Mouse (Mus musculus) left cerebral cortex, postnatal 25 days (tissue): ENCODE measurements around the gene Slc18a2. TPM values are rescaled to one million over a fixed set of nuclear protein-coding genes. Genes with fewer than 3 reads are reported as not detected.

Experiments used
- DNase-seq, 2 experiments: peaks; one replicate each; pipeline ENCODE4 v3.0.0; 2022; ENCODE audit warnings: low spot score in 2 of 2, mixed read lengths in 1 of 2
- intact Hi-C: fragments of 180-260 bp; cut with DNase I; formaldehyde crosslinking; loops from one replicate; pipeline ENCODE4 v1.15.1; 2025
- total RNA-seq, 2 experiments: library from RNA; stranded (reverse); gene quantifications; 2 replicates each; pipeline ENCODE4 v1.2.3; 2021

Gene Slc18a2
- under 1 TPM in 1 of 2 experiments, not detected in 1; 0.21 TPM for total RNA-seq

DNA sequence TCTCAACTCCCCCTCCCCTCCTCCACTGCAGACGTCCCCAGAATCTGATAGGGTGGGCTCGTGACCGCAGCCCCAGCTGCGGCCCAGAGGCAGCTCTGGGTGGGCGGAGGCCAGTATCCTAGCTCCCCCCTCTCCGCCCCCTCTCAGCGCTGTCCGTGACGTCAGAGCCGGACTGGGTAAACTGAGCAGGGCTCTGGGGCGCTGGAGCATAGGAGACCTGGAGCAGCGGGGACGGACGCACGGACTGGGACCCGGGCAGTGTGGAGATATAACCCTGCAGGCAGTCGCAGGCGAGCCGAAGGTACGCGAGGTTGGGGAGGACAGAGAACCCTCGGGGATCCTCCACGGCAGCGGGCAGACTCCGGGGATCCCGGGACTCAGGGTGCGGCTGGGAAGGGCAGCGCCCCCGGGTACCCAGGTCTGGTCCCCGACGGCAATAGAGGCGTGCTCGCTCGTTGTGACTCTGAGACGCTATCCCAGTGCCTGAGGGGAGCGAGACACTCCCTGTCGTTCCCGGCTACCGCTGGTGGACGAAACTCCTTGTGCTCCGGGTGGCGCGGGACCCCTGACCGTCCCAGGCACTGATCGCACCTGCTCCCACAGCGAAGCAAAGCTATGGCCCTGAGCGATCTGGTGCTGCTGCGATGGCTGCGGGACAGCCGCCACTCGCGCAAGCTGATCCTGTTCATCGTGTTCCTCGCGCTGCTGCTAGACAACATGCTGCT is at the start of gene Slc18a2:
Slc18a2 (plus strand) TSS at position 179 of the 725 bp plus-strand sequence.
- no peak for DNase-seq

DNA sequence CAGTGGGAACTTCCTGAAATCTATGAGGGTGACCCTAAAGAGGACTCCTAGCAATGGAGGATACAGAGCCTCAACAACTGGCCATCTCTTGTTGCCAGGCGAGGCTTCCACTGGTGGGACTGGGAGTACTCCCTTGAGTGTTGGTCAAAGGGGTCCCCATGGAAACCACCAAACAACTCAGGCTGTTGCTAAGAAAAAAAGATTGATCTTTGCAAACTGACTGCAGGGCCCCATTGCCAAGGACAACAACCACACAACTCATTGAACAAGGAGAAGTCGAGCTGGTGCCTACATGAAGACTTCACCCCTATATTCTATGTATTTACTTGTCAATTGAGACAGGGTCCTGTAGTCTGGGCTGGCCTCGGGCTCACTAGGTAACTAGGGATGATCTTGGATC is 43.8 kb upstream of the Slc18a2 start:
- intact Hi-C loops = no loop called here
- no peak for DNase-seq

More for the DNA sequence above, at the start of gene Slc18a2:
- intact Hi-C loops = no loop called here

DNA sequence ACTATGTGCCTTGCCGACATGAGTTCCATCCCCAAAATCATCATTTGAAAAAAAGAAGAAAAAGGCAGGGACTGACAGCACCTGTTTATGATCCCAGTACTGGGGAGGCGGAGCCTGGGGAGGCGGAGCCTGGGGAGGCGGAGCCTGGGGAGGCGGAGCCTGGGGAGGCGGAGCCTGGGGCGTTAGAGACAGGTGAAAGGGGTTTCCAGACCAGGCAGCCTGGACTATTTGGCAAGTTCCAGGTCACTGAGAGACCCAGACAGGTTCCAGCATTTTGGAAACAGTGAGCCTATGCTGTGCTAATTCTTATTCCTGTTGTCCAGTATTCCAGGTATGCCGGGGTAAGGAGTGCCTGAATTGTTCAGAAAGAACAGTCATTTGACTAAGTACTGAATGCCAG is 41.7 kb upstream of the Slc18a2 start, which contains the start of gene Kcnk18:
Kcnk18 (plus strand) TSS at position 224 of the 400 bp plus-strand sequence.
- intact Hi-C loops = no loop called here
- no peak for DNase-seq

DNA sequence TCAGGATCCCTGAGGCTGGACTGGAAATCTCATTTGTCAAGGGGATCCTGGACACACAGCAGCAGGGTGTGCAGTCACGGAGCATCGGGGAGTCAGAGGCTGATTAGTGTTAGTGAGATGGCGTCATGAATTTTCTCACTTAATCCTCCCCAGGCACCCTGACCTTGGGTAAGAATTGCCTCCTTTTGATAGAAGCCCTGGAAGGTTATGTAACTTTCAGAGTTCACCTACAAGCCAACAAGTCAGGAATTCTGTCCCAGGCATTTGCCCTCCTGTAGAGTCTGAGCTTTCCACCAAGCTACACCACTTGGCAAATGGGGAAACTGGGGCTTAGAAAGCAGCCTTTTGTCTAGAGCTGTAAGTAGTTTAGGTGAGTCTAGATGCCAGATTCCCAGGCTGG is 39.6 kb upstream of the Slc18a2 start:
- intact Hi-C loops = no loop called here
- no peak for DNase-seq

DNA sequence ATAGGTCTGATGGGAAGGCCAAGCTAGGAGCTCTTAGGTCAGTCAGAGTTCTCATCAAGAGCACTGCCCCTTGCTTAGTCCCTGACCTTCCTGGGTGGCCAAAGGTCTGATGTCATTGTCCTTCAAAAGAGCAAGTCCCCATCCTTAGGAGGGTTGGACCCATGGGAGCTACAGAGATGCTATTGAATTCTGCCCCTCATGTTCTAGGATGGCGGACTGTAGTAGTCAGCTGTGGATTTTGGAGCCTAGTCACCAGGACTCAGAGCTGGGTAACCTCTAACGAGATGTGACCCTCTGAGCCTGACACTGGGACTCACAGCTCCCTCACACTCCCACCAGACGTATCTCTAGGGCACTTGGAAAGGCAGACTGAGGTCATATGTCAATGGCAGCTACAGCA is 32.3 kb upstream of the Slc18a2 start:
- no peak for DNase-seq
- intact Hi-C loops = no loop called here

DNA sequence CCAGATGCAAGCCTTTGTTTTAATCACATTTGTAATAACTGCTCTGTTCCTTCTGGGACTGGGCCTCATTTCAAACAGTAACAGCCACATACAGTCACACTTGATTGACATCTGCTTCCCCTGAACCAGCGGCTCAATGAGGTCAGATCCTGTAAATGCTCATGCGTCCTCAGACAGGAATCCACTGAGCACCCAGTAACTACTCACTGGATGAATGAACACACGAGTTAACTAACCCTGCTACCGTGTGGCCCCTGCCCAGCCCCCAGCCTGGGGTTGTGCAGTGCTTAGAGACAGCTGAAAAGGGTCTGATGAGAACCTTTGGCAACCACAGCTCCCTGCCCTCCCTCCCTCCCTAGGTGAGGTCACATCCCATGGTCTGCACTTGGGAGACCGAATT is 27.9 kb upstream of the Slc18a2 start:
- no peak for DNase-seq
- intact Hi-C loops = no loop called here

DNA sequence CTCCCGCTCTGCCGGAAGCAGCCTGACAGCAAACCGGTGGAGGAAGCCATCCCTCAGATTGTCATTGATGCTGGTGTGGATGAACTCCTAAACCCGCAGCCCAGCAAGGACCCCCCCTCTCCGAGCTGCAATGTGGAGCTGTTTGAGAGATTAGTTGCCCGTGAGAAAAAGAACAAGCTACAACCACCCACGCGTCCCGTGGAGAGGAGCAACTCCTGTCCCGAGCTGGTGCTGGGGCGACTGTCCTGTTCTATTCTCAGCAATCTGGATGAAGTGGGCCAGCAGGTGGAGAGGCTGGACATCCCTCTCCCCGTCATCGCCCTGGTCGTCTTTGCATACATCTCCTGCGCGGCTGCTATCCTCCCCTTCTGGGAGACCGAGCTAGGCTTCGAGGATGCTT is 25.7 kb upstream of the Slc18a2 start:
- DNase-seq = no peak
- intact Hi-C loops = no loop called here

DNA sequence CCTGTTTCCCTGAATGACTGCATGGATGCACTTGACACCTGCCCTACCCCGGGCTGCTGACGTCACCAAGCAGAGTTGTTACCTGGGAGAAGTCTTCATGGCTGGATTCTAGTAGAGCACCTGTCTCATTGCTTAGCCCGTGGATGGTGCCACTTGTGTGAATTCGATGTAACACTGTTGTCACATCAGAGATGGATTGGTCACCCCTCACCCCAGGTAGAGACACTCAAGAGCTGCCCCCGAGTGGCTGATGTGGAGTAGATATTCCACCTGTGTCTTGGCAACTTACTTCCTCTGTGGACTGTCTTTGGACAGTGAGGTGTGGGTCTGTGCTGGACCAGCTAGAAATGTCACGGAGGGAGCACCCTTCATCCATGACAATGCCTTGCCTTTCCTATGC is 24.6 kb upstream of the Slc18a2 start:
- intact Hi-C loops = no loop called here
- DNase-seq = no peak

DNA sequence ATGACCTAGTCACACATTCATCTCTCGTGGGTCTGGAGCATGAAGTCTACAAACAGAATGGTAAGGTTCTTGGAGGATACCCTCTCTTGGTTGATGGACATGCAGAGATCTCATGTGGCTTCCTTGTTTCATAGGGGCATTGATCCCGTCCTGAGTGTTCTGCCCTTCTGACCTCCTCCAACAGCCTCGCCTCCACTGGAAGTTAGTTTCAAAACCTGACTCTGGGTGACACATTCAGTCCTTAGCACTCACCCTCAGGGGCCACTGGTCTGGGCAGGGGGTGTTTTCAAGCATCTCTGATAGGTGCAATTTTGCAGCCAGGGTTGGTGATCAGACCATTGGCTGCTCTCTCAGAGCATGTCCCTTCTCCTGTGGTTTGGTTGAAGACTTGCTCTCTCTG is 22.1 kb upstream of the Slc18a2 start:
- intact Hi-C loops = loop anchor here (1.0 kb wide), 1 partner anchor 78 kb away; no protein-coding TSS in a partner anchor
- no peak for DNase-seq

DNA sequence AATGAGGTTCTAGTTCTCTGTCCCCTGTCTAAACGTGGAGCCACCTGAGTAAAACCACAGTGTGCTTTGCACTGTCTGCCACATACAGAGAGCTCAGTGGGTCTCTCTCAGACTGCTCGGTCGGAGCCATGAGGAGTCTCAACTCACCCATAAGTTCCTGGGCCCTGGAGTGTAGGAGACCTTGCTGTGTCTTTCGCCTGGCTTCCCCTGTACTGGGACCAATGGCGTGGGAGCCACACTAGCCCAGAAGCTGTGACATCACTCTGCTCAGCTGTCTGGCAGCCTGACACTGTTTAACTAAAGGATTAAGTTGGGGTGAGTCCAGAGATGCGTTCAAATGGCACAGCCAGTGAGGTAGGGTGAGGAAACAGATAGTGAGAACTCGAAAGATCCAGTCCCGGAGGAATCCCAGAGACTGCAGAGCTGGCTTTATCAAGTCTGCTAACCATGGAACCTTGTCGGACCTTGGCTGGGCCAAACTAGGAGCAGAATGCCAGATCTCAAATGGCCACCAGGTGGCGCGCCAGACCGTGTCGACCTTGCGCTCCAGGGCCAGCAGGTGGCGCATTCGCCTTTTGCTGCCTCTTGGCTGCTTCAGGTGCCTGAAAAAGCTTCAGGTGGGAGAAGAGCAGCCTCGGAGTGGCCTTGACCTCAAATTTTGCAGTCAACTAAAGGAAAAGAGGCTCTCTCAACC is 21.4 kb upstream of the Slc18a2 start:
- DNase-seq = peak; percentile 85 to 87
- intact Hi-C loops = loop anchor here (1.0 kb wide), 1 partner anchor 77 kb away; no protein-coding TSS in a partner anchor

DNA sequence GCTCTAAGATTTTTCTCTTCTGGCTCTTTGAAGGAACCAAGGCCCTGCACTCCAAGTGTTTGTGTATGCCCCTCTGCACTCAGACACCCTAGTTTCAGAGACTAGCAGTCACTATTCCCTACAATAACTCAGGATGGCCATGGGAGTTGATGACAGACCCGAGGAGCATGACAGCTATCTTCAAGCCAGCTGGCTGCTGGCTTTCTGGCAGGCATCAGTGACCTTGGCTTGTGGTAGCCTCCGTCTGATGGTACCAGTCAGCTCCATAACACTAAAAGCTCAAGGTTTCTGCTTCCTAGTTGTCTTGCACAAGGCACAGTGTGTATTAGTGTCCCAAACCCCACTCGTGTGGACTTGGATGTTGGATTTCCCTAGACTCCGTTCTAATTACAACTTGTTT is 18.7 kb upstream of the Slc18a2 start:
- DNase-seq = no peak
- intact Hi-C loops = no loop called here

DNA sequence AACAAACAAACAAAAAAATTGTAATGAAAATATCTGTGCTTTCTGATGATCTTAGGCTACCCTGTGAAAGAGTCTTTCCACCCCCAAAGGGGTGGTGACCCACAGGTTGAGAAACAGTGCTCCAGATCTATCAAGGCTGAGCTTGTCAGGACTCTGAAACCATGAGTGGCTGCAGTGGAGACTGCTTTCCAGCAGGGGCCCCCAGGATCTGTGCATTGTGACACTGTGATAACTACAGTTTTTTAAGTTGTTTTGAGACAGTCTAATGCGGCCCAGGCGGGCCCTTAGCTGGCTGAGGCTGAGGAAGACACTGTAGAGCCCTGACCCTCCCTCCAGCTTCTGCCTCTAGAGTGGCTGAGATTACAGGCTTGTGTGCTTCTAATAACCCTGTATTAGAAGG is 17.6 kb upstream of the Slc18a2 start:
- intact Hi-C loops = no loop called here
- no peak for DNase-seq

DNA sequence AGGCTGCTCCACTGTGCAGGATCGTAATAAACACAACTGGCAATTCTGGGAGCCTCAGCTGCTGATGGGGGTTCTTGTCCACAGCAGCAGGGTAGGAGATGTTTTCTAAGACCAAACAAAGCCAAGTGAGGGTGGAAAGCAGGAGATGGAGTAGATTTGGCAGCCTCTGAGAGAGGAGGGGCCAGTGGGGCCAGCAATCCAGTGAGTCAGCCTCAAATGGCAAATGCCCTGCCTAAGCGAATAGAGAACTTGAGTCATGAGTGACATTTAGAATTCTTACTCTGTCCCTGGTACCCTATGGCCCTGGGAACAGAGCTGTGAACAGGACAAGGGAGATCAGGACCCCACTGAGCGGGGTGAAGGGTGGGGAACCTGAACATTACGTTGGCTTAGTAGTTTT is 12.6 kb upstream of the Slc18a2 start:
- intact Hi-C loops = no loop called here
- no peak for DNase-seq

DNA sequence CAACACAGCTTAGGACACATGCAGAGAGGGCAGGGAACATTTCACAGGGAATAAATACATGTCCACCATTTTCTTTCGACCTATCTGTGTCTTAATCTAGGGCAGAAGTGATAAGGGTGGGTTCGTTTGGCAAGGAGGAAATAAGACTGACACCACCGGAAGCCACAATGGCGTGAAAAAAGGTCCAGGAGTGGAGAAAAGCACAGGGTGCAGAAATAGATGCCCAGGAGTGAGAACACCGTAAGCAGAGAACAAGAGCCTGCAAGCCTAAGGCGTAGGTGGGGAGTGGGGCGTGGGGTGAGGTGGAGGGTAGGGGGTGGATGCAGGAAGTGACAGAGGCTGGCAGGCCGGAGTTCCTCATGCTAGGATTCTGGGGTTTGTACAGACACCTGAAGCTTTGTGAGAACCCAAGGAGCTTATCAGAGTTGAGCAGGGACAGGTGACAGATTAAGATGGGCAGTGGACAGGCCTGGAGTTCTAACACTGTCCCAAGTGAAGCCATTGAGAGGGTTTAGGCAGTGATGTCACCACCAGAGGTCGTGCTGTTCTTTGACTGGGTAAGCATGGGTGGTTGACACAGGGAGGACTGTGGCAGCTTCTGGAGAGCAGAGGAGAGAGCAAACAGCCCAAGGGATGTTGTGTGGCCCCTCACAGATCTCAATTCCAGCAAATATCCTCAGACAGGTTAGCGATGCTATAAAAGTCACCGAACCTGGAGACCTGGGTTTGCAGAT is 12.0 kb upstream of the Slc18a2 start:
- DNase-seq = no peak
- intact Hi-C loops = no loop called here

DNA sequence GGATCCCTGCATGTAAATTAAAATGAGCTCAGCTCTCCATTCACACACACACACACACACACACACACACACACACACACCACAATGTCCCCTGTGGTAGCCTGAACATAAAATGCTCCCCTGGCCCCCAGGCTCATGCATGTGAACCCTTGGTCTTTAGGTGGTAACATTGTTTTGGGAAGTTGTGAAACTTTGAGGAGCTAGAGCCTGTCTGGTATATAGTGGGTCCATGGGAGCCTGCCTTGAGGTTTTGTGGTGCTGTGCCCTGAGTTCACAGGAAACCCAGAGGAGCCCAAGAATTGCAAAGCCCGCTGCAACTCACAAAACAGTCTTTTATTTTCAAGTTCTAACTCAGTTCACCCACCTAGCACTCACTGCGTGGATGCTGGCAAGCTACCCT is 8.0 kb upstream of the Slc18a2 start:
- no peak for DNase-seq
- intact Hi-C loops = no loop called here

DNA sequence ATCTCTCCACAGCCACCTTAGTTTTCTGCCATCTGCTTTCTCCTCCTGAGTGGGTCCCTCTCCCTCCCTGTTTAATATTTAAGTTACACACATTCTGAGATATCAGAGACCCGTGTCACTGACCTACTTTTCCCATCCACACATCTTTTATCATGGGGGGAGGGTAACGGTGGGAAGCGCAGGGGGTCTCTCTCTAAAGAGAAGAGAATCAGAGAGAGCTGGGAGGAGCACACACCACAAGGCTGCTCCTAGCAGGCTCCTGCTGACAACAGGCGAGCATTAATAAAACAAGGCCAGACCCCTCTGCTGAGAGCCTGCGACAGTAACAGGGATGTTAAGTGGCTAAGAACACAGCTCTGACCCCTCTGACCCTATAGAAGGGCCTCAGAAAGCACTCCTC is 1.1 kb upstream of the Slc18a2 start:
- intact Hi-C loops = no loop called here
- no peak for DNase-seq

DNA sequence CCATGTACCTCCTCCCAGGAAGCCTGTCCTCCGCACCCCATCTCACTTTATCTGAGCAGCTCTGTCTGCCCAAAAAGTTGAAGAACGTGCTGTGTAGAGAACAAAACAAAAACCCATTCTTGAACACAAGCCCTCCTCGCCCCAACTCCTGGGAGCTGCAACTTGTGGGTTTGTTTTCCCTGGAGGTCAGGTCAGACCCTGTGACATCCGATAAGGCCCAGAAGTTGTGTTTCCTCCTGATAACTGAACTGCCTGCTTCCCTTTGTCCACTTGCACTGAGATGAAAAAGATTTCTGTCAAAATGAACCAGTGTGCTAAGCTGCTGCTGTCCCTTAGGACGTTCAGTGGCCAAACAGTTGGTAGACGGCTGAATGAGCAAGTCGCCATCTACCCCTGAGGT is 908 bp downstream of the Slc18a2 start:
- intact Hi-C loops = no loop called here

DNA sequence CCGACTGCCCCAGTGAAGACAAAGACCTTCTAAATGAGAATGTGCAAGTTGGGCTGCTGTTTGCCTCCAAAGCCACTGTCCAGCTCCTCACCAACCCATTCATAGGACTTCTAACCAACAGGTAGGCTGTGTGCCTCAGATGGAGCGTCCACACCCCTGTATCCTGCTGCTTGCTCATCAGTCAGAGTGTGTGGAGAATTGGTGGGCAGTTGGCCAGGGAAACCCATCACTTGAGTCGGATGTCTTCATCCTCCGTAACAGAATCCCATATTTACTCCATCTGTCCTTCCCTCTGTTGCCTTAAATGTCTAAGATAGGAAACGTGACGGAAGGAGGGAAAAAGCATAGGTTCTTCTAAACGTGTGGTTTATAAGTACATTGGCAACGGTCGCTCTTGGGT is 2.5 kb downstream of the Slc18a2 start:
- intact Hi-C loops = no loop called here
- DNase-seq = peak in 1 of 2 experiments; percentile 42

More for the DNA sequence above, 908 bp downstream of the Slc18a2 start:
- DNase-seq = no peak

DNA sequence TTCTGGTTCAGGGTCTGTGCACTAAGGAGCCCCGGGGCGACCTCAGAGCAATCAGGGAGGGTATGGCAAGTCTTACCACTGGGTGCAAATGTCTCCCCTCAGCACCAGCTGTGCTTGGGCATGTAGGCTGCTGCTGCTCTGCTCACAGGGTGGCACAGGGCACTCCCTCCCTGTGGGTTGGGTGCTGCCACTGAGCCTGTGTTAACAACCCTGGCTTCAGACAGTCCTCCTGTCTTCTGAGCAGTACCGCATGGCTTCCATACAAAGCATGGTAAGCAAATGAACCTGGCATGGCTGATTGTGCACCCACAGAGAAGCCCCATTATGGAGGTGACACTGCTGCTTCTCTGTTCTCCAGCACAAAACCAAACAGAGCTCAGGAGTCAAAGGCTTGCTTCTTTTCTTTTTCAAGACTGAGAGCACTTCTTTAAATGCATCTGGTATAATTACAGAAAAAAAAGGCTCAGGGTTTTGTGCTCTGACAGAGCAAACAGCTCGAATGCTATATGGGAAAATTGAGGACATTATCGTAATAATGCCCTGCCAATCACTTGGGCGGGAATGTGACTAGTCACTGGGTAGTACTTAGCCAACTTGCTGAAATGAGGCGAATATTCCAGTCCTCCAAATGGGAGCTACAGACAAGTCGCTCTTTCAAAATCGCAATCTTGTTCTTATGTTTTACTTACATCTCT is 4.3 kb downstream of the Slc18a2 start:
- intact Hi-C loops = no loop called here
- no peak for DNase-seq

DNA sequence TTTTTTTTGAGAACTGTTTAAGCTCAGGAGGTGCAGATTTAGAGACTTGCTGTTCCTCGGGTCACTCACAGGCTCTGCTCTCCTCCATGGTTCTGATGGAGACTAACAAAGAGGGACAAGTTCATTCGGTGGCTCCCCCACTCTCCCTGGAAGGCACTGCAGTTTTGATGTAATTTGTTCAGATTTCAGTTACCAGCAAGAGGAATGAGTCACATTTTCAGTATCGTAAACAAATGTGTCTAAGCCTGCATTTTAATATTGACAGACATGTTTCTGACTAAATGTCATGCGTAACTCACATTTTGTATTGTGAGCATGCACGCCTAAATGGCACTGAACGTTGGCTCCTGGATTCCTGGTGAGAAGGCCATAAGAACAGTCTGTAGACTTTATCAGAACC is 5.2 kb downstream of the Slc18a2 start:
- intact Hi-C loops = no loop called here
- DNase-seq = no peak
